Mouse (Mus musculus) frontal cortex, postnatal 10 days (tissue): Measurements from ENCODE around the gene Pde4c.

Source experiments
- DNase-seq, 2 experiments: peaks; one replicate each; pipeline ENCODE4 v3.0.0; 2022; ENCODE audit warnings: low spot score in 2 of 2, mixed read lengths in 1 of 2

Gene Pde4c

DNA sequence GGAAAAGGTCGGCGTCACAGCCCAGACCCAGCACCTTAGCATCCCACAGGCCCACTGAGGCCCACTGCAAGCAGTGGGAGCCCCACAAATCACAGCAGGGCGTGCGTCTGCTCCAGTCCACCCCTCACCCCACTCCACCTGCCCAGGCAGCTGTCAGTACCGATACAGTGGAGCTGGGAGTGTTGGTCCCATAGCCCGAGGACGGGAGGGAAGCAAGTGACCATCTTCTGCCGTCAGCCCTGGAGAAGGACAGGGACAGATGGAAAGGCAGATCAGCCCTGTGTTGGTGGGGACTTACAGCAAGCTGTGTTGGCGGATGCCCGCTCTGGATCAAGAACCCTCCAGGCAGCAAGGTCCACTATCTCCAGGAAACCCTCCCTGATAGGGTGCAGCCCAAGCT, 65.5 kb downstream of the Pde4c start:
- DNase-seq: no peak

DNA sequence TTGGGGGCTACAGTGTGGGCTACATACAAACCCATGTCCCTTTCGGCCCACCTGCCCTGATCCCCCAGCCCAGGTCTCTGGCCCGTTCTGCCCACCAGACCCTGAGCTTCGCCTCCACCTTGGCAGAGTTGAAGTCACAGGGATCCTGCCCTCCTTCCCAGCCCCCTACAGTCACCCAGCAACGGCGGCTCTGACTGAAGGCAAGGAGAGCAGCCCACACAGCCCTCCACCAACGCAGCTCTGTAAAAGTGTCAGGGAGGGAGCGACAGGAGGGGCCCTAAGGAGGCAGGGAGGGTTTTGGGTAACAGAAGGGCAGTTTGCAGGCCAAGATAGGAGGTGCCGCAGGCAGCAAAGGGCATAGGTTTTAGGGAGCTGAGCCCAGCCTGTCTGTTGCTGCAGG, 67.3 kb downstream of the Pde4c start:
- DNase-seq: peak in 1 of 2 experiments; percentile 49

DNA sequence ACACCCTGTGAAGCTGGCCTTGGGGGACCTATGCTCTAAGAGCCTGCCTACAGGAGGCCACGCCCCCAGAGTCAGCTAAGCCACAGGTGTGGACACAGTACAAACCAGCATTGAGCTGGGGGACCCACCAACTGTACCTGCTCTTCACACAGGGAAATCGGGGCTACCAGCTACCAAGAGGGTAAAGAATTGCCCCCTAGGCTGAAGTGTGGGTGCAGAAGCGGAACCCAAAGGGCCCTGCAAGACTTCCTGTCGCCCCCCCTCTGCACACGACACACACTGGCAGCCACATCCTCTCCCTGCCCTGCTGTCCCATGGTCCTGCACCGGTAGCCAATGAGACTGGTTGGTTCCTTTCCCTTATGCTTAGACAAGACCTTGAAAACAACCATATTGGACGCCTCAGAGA, 67.8 kb downstream of the Pde4c start:
- DNase-seq: no peak

DNA sequence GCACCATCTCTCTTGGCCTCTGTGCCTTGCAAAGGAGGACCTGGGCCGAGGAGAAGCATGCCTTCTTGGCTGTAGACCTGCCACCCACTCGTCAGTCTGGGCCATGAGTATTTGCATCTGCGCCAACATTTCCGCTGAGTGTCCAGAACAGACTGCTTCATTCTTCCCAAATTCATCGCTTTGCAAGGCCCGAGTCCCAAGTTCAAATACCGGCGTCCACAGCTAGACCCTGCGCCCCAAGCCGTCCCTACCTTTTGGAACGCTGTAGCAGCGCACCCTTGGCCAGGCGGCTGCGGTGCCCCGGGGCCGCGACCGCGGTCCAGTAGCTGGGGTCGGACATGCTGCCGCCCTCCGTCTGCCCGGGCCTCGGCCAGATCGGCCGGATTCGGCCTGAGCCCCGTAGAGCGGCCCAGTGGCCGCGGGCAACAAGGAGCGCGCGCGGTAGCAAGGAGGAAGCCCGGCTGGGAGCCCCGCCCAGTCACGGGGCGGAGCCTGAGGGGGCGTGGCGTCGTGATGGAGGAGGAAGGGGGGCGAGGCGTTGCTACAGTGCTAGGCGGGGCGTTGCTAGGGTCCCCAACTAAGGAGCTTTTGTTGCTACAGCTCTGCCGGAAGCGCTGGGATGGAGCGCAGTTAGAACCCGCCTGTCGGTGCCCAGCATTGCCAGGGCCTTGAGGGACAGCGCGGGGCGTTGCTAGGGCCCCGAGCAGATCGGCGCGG, 68.6 kb downstream of the Pde4c start:
- DNase-seq: peak; percentile 95 to 96

DNA sequence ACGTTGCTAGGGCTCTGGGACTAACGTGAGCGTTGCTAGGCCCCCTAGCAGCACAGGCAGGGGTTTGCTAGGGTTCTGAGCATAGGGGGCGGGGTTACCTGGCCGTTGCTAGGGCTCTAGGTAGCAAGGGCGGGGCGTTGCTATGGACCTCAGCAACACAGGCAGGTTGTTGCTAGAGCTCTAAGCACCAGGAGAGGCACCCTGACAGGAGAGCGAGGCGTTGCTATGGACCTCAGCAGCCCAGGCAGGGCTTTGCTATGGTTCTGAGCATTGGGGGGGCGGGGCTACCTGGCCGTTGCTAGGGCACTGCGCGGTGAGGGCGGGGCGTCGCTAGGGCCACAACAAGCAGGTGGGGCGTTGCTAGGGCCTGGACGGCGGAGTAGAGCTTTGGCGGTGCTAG, 69.2 kb downstream of the Pde4c start:
- DNase-seq: no peak

DNA sequence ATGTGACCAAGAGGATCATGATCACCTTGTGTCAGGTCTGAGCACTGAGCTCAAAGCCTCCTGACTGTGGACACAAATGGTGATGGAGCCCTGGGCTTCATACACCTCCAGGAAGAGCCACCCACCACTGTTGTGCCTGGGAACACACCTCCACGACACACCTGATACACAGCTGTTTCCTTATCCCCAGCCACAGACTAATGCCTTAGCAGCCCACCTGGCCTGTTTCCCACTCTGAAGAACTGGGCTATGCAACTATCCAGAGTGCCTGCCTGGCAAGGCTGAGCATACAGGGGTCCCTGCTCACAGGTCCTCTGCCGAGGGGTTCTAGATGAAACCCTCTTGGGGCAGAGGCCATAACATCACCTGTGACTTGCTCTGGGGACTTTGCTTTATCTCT, 70.7 kb downstream of the Pde4c start:
- DNase-seq: no peak

GRCm38 (mm10) chr8:70795370-70795769, 71.8 kb downstream of the Pde4c start:
- DNase-seq: no peak

DNA sequence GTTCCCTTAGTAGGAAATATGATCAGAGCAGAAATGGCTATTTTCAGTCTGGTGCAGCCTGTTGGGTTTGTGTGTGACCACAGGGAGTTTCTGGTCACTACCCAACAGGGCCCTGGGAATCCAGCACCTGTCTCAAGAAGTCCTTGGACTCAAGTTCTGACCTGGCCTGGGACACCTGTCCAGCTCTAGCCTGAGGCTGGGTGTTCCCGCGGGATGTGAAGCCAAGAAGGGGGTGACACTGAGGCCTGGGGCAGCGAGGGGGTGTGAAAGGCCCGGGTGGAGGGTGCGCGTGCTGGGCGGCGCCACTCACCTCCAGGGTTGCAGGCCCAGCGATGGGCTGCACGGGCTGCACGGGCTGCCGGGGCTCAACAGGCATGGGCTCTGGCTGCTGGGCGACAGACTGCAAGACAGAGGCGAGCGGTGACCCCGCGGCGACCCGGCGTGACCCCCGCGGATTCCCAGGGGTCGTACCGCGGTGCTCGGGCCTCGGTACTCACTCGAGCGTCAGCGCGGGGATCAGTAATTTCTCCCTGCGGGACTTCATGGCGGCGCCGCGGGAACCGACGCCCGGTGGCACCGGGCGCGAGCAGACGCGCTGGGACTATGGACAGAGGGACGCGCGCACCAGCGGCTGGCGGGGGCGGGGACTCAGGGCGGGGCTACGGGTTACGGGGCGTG, 73.0 kb downstream of the Pde4c start:
- DNase-seq: peak; percentile 55 to 64

DNA sequence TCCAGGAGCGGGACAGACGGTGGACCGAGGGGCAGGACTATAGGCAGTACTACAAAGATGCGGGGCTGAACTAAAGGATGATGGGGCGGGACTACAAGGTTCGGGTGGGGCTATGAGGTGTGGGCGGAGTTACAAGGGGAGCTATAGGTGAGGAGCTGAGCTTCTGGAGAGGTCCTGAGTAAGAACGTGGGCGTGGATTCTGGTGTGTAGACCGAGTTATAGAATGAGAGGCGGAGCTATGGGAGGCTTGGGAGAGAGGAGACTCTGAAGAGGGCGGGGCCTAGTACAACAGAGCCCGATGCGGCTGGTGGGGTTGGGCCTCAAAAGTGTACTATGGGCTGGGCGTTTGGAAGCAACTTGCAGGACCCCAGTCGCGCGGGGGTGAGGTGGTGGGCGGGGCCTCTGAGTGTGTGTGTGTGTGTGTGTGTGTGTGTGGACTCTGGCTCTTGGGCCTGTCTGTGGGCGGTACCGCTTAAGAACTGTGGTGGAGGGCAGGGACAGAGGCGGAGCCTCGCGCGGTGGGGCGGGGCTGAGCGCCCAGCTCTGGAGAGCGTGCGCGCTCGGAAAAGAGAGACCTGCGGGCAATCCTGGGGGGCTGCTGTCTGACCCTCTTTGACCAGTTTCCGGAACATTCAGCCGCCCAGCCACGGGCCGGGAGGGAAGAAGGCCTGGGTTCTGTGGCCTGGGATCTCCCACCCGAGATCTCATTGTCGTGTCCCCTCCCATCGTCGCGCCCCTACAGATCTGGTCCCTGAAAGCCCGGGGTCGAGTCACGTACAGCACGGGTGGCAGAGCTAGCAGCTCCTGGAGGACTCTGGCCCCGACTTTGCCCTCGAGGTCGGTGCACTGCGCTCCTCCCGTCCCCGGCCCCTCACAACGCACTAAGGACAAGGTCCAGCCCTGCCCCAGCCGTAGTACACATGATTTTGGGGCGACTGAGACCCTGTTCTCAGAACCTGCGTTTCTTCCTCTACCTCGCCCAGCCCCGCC, 73.9 kb downstream of the Pde4c start:
- DNase-seq: peak; percentile 86 to 91

DNA sequence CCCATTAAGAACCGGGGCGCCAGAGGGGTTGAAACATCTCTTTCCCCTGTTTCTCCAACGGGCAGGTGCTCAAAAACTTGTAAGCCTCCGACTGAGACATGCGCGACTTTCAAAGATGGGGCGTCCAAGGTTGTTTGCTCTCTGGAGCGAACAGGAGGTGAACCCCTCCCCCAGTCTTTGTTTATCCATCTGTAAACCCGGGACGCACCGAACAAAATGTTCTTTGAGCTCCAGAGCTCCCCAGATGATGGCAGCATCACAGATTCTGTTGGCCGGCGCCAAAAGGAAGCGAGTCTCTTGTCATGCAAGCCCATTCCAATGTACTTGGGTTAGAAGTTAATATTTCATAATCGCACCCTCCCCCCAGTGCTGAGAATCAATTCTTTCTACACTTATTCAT, 74.8 kb downstream of the Pde4c start:
- DNase-seq: peak in 1 of 2 experiments; percentile 47

GRCm38 (mm10) chr8:70800648-70801047, 77.1 kb downstream of the Pde4c start:
- no peak for DNase-seq
